Mouse (Mus musculus): Measurements from ENCODE around the gene Hs2st1.

DNA sequence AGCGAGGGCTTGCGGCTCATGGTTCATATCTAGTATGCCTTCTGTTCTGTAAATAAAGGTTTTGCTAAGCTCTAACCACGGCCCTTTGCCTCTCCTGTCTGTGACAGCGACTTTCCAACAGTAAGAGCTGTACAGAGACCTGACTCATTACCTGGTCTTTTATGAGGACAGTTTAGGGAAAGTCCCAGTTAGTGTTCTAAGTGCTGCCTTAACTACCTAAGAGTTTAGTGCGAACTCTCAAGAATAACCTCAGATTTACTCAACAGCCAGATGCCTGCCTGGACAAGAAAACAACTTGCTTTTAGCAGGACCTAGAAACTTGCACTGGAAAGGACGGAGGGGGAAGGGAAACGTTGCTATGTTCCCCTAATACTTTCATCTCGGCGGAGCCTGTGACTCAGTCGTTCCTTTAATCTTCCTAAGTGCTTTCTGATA, 137.8 kb downstream of the Hs2st1 start:
- TF ChIP-seq CTCF (IDR thresholded peaks at IDR 0.05; ENCODE audit: low read depth) (no peak), EP300 (IDR thresholded peaks at IDR 0.05; ENCODE audit: low read depth) (no peak)
